Mouse (Mus musculus): ENCODE measurements around the gene Spryd4.

- TF ChIP-seq POLR2A (IDR thresholded peaks at IDR 0.05; ENCODE audit: extremely low read depth, insufficient read depth, low read length) (no peak), CTCF (IDR thresholded peaks at IDR 0.05; ENCODE audit: low read depth, low read length) (no peak)
Observed at GRCm38 (mm10) chr10:128193113-128193512, 18.5 kb downstream of the Spryd4 start.

Measured in liver, adult 2 months (tissue).